Mouse (Mus musculus) limb, embryonic 14.5 days (tissue): Measurements from ENCODE around the gene Rfx2. TPM values are rescaled to one million over a fixed set of nuclear protein-coding genes. Genes with fewer than 3 reads are reported as not detected.

ENCODE experiments used
- ATAC-seq: fragments of 200-750 bp; cut with Nextera tagmentation; 2 replicates; pipeline ENCODE4 v1.8.0; 2017; ENCODE audit warnings: low read depth, moderate number of reproducible peaks, moderate TSS enrichment; ENCODE audit not compliant: low FRiP score
- DNase-seq: peaks from one replicate; pipeline ENCODE4 v3.0.0-alpha.2; 2015; ENCODE audit warnings: low spot score
- H3K27ac ChIP-seq: fragments of 300-500 bp; sonication (generic); replicated peaks from 2 replicates; pipeline ENCODE4 v1.5.1; 2014; ENCODE audit warnings: low read depth, mild to moderate bottlenecking, low read length, moderate library complexity, mixed read lengths
- H3K27me3 ChIP-seq: fragments of 300-500 bp; sonication (generic); 2 replicates; pipeline ENCODE4 v1.6.1; 2014; ENCODE audit warnings: low read length, mixed read lengths; ENCODE audit not compliant: control insufficient read depth, insufficient read depth
- H3K36me3 ChIP-seq: fragments of 300-500 bp; sonication (generic); 2 replicates; pipeline ENCODE4 v1.6.1; 2014; ENCODE audit warnings: mild to moderate bottlenecking, low read length, moderate library complexity, mixed read lengths; ENCODE audit not compliant: control insufficient read depth, insufficient read depth
- H3K4me1 ChIP-seq: fragments of 300-500 bp; sonication (generic); 2 replicates; pipeline ENCODE4 v1.6.1; 2014; ENCODE audit warnings: antibody characterized with exemption, low read length, mixed read lengths; ENCODE audit not compliant: control insufficient read depth, insufficient read depth
- H3K4me2 ChIP-seq: fragments of 300-500 bp; sonication (generic); replicated peaks from 2 replicates; pipeline ENCODE4 v1.6.1; 2014; ENCODE audit warnings: low read depth, mild to moderate bottlenecking, low read length, moderate library complexity; ENCODE audit not compliant: severe bottlenecking
- H3K4me3 ChIP-seq: fragments of 300-500 bp; sonication (generic); replicated peaks from 2 replicates; pipeline ENCODE4 v1.5.1; 2014; ENCODE audit warnings: low read length
- H3K9ac ChIP-seq: fragments of 300-500 bp; sonication (generic); 2 replicates; pipeline ENCODE4 v1.6.1; 2014; ENCODE audit warnings: mild to moderate bottlenecking, low read depth, low read length, moderate library complexity; ENCODE audit not compliant: severe bottlenecking
- H3K9me3 ChIP-seq: fragments of 300-500 bp; sonication (generic); 2 replicates; pipeline ENCODE4 v1.6.1; 2016; ENCODE audit warnings: low read length; ENCODE audit not compliant: control insufficient read depth
- POLR2A ChIP-seq: fragments of 200-500 bp; IDR thresholded peaks from 2 replicates; pipeline ENCODE4 v1.8.0; 2012; ENCODE audit warnings: inconsistent platforms, mild to moderate bottlenecking, moderate library complexity, borderline replicate concordance; ENCODE audit not compliant: insufficient read depth, insufficient read length; ENCODE audit errors: extremely low read depth
- WGBS: fragments of 180-500 bp; shearing (Covaris S2); extraction: QIAGEN DNeasy Blood & Tissue Kit; methylation state at CpG from one replicate; pipeline ENCODE4 v1.1.7; 2014; 5-methylcytosine and 5-hydroxymethylcytosine counted together
- polyA plus RNA-seq, 2 experiments: library from polyadenylated mRNA; depleted of rRNA in 1 of 2; stranded (reverse) in 1 of 2; unstranded in 1 of 2; fragments of >200 nt; fragmentation: Nextera tagmentation in 1 of 2; extraction: Ambion mirVana in 1 of 2; gene quantifications; 2 replicates each; pipeline versions ENCODE4 v1.2.1 to v1.2.3; 2012 to 2014

The Rfx2 gene
- polyA plus RNA-seq, 2 experiments, result 4.2 to 8.2 TPM

DNA sequence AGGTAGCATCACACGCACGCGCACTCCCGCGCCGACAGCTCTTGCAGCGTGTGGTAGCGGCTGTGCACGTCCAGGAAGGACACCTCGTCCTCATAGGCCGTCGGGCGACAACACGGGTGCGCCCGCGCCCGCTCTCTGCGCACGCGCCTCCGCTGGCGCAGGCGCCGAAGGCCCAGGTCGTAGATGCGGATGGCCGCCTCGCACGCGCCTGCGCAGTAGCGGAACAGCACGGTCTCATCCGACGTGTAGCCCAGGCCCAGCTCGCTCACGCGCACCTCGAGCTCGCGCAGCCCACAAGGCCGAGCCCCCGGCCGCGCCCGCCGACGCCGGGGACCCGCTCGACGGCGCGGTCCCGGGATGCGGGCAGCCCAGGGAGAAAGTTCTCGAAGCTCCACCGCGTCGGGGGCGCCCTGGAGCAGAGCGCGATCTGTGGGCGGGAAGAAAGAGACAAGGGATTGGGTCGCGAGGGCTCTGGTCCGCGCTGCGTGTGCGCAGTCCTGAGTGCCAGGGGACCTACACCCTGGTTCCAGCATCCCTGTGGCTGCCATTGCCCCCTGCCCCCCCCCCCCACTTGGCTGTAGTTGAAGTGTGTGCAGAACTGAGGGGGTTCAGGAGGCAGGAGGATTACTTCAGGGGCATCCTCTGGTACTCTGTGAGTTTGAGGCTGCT lies 79.3 kb downstream of the Rfx2 start:
- Histone ChIP-seq H3K9ac (peak overlapping the region; percentile 34; the same call in 1 of the 2 replicates), H3K36me3 (no peaks in the 10 kb centered on the region), H3K4me2 (peak overlapping the region; percentile 38), H3K9me3 (no peaks in the 10 kb centered on the region), H3K4me1 (peaks cover 10% of the 10 kb centered on the region), H3K27ac (no peak overlapping the region), H3K4me3 (peak overlapping the region; percentile 20), H3K27me3 (peaks cover 56% of the 10 kb centered on the region)
- ATAC-seq (peak; percentile 54; the same call in 1 of the 2 replicates), DNase-seq (peak; percentile 62)
- TF ChIP-seq POLR2A, result 0 out of 2 replicates have a peak, but pooled peaks have one; percentile 12
- 24% methylated on average over 65 of the region's 71 CpGs for WGBS

DNA sequence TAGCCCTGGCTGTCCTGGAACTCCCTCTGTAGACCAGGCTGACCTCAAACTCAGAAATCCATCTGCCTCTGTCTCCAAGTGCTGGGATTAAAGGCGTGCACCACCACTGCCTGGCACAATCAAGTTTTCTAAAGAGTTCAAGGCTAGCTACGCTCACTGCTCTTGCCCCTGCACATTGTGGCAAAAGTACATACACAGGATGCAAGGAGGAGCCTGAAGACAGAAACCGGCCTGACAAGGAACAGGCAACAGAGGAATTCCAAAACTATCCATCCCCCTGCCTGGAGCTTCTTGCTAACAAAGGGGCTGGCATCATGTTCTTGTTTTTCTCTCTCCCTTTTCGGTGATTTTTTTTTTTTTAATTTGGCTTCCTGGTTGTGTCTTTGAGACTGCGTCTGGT lies 86.6 kb downstream of the Rfx2 start:
- TF ChIP-seq POLR2A, result no peak
- Histone ChIP-seq H3K4me3 (no peak overlapping the region), H3K9me3 (no peaks in the 10 kb centered on the region), H3K4me1 (no peaks in the 10 kb centered on the region), H3K27me3 (no peaks in the 10 kb centered on the region), H3K27ac (no peak overlapping the region), H3K4me2 (no peak overlapping the region), H3K9ac (no peak overlapping the region), H3K36me3 (no peaks in the 10 kb centered on the region)
- DNase-seq, result no peak
- ATAC-seq, result no peak
- 52% methylated on average over 5 of the region's 5 CpGs for WGBS

DNA sequence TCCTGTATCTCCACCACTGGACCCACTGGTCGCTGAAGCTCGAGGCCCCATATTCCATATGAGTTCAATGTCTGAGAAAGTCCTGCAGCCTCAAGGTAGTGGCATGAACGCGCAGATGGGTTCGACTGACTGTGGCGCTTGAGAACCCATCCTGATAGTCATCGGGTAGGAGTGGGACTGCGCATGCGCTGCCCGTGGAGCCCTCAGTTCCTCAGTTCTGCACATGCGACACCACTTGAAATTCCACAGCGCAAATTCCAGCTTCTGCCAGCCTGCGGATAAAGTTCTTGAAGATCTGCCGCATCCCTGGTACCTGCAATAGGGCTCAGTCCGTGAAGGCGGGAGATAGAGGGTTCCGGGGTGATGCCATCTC lies 90.0 kb downstream of the Rfx2 start:
- H3K4me3 ChIP-seq, result no peak overlapping the region
- no peaks in the 10 kb centered on the region for H3K36me3 ChIP-seq
- 71% methylated on average over 17 of the region's 17 CpGs for WGBS
- no peak overlapping the region for H3K9ac ChIP-seq
- ATAC-seq (no peak), DNase-seq (no peak)
- H3K4me1 ChIP-seq, result no peaks in the 10 kb centered on the region
- no peak overlapping the region for H3K4me2 ChIP-seq
- H3K9me3 ChIP-seq, result no peaks in the 10 kb centered on the region
- no peak for TF ChIP-seq POLR2A
- no peak overlapping the region for H3K27ac ChIP-seq
- H3K27me3 ChIP-seq, result no peaks in the 10 kb centered on the region

DNA sequence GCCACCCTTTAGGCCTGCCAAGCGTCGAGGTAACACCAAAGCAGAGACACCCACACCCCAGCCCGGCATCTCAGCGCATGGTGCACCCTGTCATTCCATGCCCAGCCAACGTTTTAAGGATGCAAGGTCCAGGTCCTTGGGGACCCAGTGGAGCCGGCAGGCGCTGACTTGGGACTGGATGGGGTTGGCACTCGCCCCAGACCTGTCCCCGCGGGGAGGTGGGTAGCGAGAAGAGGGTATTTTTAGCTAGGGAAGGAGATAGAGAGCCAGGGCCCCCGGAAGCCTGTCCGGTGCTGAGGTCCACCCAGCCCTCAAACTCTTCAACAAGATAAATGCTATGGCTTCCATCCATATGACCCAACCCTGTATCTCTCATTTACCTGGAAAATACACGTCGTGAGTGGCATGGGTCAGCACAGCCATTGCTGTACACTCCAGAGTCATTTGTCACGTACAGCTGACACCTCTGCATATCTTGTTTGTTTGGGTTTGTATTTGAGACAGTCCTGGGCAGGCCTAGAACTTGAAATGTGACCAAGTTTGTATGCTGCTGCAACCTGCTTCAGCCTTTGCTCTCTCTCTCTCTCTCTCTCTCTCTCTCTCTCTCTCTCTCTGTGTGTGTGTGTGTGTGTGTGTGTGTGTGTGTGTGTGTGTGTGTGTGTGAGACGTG lies 90.6 kb downstream of the Rfx2 start:
- DNase-seq, result no peak
- no peaks in the 10 kb centered on the region for H3K9me3 ChIP-seq
- no peaks in the 10 kb centered on the region for H3K27me3 ChIP-seq
- no peak for TF ChIP-seq POLR2A
- ATAC-seq, result no peak
- no peak overlapping the region for H3K4me3 ChIP-seq
- no peak overlapping the region for H3K4me2 ChIP-seq
- WGBS, result 83% methylated on average over 17 of the region's 17 CpGs
- H3K9ac ChIP-seq, result no peak overlapping the region
- H3K4me1 ChIP-seq, result no peaks in the 10 kb centered on the region
- H3K36me3 ChIP-seq, result no peaks in the 10 kb centered on the region
- H3K27ac ChIP-seq, result no peak overlapping the region

DNA sequence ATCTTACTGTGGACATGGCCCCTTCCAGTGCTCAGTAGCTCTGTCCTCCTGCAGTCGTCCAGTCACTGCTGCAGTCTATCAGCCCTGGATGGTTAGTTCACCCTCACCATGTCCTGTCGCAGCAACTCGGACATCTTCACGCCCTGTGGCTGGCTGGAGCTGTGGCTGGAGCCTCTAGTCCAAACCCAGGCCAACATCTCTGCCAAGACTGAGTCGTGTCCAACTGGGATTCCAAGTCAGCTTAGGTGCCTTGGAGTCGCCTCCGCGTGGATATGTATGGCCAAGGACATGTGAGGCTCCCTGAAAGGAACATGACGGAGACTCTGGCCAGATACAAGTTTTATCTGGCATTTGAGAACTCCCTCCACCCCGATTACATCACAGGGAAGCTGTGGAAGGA lies 92.6 kb downstream of the Rfx2 start:
- H3K27ac ChIP-seq, result no peak overlapping the region
- no peak overlapping the region for H3K9ac ChIP-seq
- no peak for DNase-seq
- H3K4me1 ChIP-seq, result no peaks in the 10 kb centered on the region
- no peak for TF ChIP-seq POLR2A
- 86% methylated on average over 10 of the region's 10 CpGs for WGBS
- no peaks in the 10 kb centered on the region for H3K27me3 ChIP-seq
- H3K4me2 ChIP-seq, result no peak overlapping the region
- no peak overlapping the region for H3K4me3 ChIP-seq
- H3K36me3 ChIP-seq, result no peaks in the 10 kb centered on the region
- no peak for ATAC-seq
- no peaks in the 10 kb centered on the region for H3K9me3 ChIP-seq
